Mouse (Mus musculus): Measurements from ENCODE around the gene Fam177a. TPM values are rescaled to one million over a fixed set of nuclear protein-coding genes. Genes with fewer than 3 reads are reported as not detected.
"Not testable (repeated sequence)": the region's sequence is repeated elsewhere in the genome, so short reads cannot be mapped to it uniquely, and the experiment has no call there.

The Fam177a gene
- total RNA-seq (2021) = 1 to 10 TPM; 7.3 to 7.9 TPM

GRCm38 (mm10) chr12:55124242-55124641 is at the start of gene Fam177a:
Gene Fam177a, plus strand, starts transcription at chr12:55124469.
- intact Hi-C loops (cut with DNase I); DNase-seq: not testable (repeated sequence)

GRCm38 (mm10) chr12:55075296-55075695 is 49.0 kb upstream of the Fam177a start:
- DNase-seq = no peak
- intact Hi-C loops (cut with DNase I) = no loop called here

- DNase-seq = not testable (repeated sequence)
- intact Hi-C loops (cut with DNase I) = loop anchor here (1.0 kb wide), 1 partner anchor 94 kb away; no protein-coding TSS in a partner anchor
These were observed 45.6 kb upstream of the Fam177a start for GRCm38 (mm10) chr12:55078706-55079105.

GRCm38 (mm10) chr12:55079726-55080600 is 44.3 kb upstream of the Fam177a start, which contains the start of the genes 2700097O09Rik and Srp54a:
Gene 2700097O09Rik, minus strand, starts transcription at chr12:55080110.
Gene Srp54a, plus strand, starts transcription at chr12:55080262.
- intact Hi-C loops (cut with DNase I) = not testable (repeated sequence)
- DNase-seq = peak; percentile 92 to 94

GRCm38 (mm10) chr12:55080601-55080942 is 43.7 kb upstream of the Fam177a start:
- DNase-seq; intact Hi-C loops (cut with DNase I): not testable (repeated sequence)

GRCm38 (mm10) chr12:55092127-55092526 is 32.1 kb upstream of the Fam177a start:
- DNase-seq; intact Hi-C loops (cut with DNase I): not testable (repeated sequence)

GRCm38 (mm10) chr12:55112616-55113015 is 11.7 kb upstream of the Fam177a start:
- DNase-seq; intact Hi-C loops (cut with DNase I): not testable (repeated sequence)

GRCm38 (mm10) chr12:55124731-55125130 is 462 bp downstream of the Fam177a start:
- DNase-seq; intact Hi-C loops (cut with DNase I): not testable (repeated sequence)

GRCm38 (mm10) chr12:55135540-55135939 is 11.3 kb downstream of the Fam177a start:
- intact Hi-C loops (cut with DNase I); DNase-seq: not testable (repeated sequence)

GRCm38 (mm10) chr12:55137859-55138258 is 13.6 kb downstream of the Fam177a start:
- DNase-seq; intact Hi-C loops (cut with DNase I): not testable (repeated sequence)

- DNase-seq; intact Hi-C loops (cut with DNase I): not testable (repeated sequence)
These were observed 30.5 kb downstream of the Fam177a start, which contains the start of gene Srp54b for GRCm38 (mm10) chr12:55154559-55155448. Gene Srp54b, plus strand, starts transcription at chr12:55155104.

- DNase-seq; intact Hi-C loops (cut with DNase I): not testable (repeated sequence)
These were observed 31.1 kb downstream of the Fam177a start for GRCm38 (mm10) chr12:55155449-55155783.

- intact Hi-C loops (cut with DNase I); DNase-seq: not testable (repeated sequence)
These were observed 42.8 kb downstream of the Fam177a start for GRCm38 (mm10) chr12:55167034-55167557.

GRCm38 (mm10) chr12:55187686-55188085 is 63.4 kb downstream of the Fam177a start:
- intact Hi-C loops (cut with DNase I); DNase-seq: not testable (repeated sequence)

GRCm38 (mm10) chr12:55189127-55189526 is 64.9 kb downstream of the Fam177a start:
- DNase-seq; intact Hi-C loops (cut with DNase I): not testable (repeated sequence)

Other genes with a start within 250 kb of the Fam177a start
- not detected for gene Gm20403, start 137.9 kb upstream of the Fam177a start, total RNA-seq (2021)
- gene Baz1a, start 110.1 kb upstream of the Fam177a start, total RNA-seq (2021) = 10 to 100 TPM in 1 of 2 experiments, 1 to 10 TPM in 1; 8.9 to 14.3 TPM
- 1 to 10 TPM; 9.2 to 9.6 TPM for gene 2700097O09Rik, start 44.4 kb upstream of the Fam177a start, total RNA-seq (2021)
- gene Srp54a, start 44.2 kb upstream of the Fam177a start, total RNA-seq (2021) = 10 to 100 TPM; 93.0 to 93.9 TPM
- 10 to 100 TPM; 40.7 to 51.8 TPM for gene Srp54b, start 30.6 kb downstream of the Fam177a start, total RNA-seq (2021)
- gene 1700047I17Rik2, start 75.1 kb downstream of the Fam177a start, total RNA-seq (2021) = 1 to 10 TPM; 8.4 to 8.5 TPM
- gene Srp54c, start 105.7 kb downstream of the Fam177a start, total RNA-seq (2021) = 10 to 100 TPM; 29.9 to 30.0 TPM
- 10 to 100 TPM in 1 of 2 experiments, 1 to 10 TPM in 1; 10.0 to 12.0 TPM for gene 1110008L16Rik, start 175.1 kb downstream of the Fam177a start, total RNA-seq (2021)
- gene Ppp2r3c, start 178.5 kb downstream of the Fam177a start, total RNA-seq (2021) = 10 to 100 TPM in 1 of 2 experiments, 1 to 10 TPM in 1; 8.9 to 10.4 TPM

All from heart, postnatal 36 days (tissue).